Mouse (Mus musculus) heart, adult 2 months (tissue): ENCODE measurements around the gene Adcy7. TPM values are rescaled to one million over a fixed set of nuclear protein-coding genes. Genes with fewer than 3 reads are reported as not detected.

Experiments used
- DNase-seq, 2 experiments: peaks; one replicate each; pipeline ENCODE4 v3.0.0; 2021
- H3K27ac ChIP-seq: fragments of 200-600 bp; 2 replicates; pipeline ENCODE4 v1.8.1; 2022
- H3K27me3 ChIP-seq: fragments of 200-500 bp; 2 replicates; pipeline ENCODE4 v1.6.1; 2012; ENCODE audit warnings: mild to moderate bottlenecking, low read length, inconsistent platforms, mixed read lengths; ENCODE audit not compliant: control insufficient read depth, insufficient read depth
- H3K36me3 ChIP-seq: fragments of 200-500 bp; 2 replicates; pipeline ENCODE4 v1.6.1; 2012; ENCODE audit warnings: low read length, inconsistent platforms; ENCODE audit not compliant: control insufficient read depth, insufficient read depth
- H3K4me1 ChIP-seq: fragments of 200-500 bp; 2 replicates; pipeline ENCODE4 v1.6.1; 2011; ENCODE audit warnings: low read length; ENCODE audit not compliant: control insufficient read depth, insufficient read depth
- H3K4me3 ChIP-seq: fragments of 200-600 bp; 2 replicates; pipeline ENCODE4 v1.8.1; 2022
- H3K79me2 ChIP-seq: fragments of 200-500 bp; replicated peaks from 2 replicates; pipeline ENCODE4 v1.6.1; 2012; ENCODE audit warnings: mild to moderate bottlenecking, inconsistent platforms, low read length, moderate library complexity, mixed read lengths; ENCODE audit not compliant: control insufficient read depth, insufficient read depth
- H3K9ac ChIP-seq: fragments of 200-500 bp; 2 replicates; pipeline ENCODE4 v1.6.1; 2012; ENCODE audit warnings: low read depth, mild to moderate bottlenecking, control low read depth, inconsistent platforms, low read length, mixed read lengths
- CTCF ChIP-seq: fragments of 200-600 bp; IDR thresholded peaks from 2 replicates; pipeline ENCODE4 v1.8.1; 2022; ENCODE audit warnings: antibody characterized with exemption, mild to moderate bottlenecking, moderate library complexity
- EP300 ChIP-seq: fragments of 200-500 bp; IDR thresholded peaks from 2 replicates; pipeline ENCODE4 v1.6.1; 2011; ENCODE audit warnings: low read depth, low read length, control low read depth; ENCODE audit not compliant: insufficient read depth
- POLR2A ChIP-seq: fragments of 200-500 bp; IDR thresholded peaks from 2 replicates; pipeline ENCODE4 v1.6.1; 2011; ENCODE audit warnings: mild to moderate bottlenecking, low read depth, low read length, control low read depth; ENCODE audit not compliant: insufficient read depth
- WGBS: fragments of 180-500 bp; shearing (Covaris S2); methylation state at CpG from one replicate; pipeline ENCODE4 v1.1.7; 2018; 5-methylcytosine and 5-hydroxymethylcytosine counted together
- intact Hi-C: fragments of 180-260 bp; cut with DNase I; formaldehyde crosslinking; loops from one replicate; pipeline ENCODE4 v1.15.1; 2025
- polyA plus RNA-seq: library from polyadenylated mRNA; depleted of rRNA; stranded (reverse); fragments of >200 nt; gene quantifications from 2 replicates; pipeline ENCODE4 v1.2.3, GENCODE M21; 2012
- total RNA-seq, 2 experiments: library from RNA; stranded (reverse); gene quantifications; 2 replicates each; pipeline ENCODE4 v1.2.3; 2021

Adcy7 gene
- total and polyA plus RNA-seq, 3 experiments, result 5.9 to 10.5 (median 7.6) TPM

DNA sequence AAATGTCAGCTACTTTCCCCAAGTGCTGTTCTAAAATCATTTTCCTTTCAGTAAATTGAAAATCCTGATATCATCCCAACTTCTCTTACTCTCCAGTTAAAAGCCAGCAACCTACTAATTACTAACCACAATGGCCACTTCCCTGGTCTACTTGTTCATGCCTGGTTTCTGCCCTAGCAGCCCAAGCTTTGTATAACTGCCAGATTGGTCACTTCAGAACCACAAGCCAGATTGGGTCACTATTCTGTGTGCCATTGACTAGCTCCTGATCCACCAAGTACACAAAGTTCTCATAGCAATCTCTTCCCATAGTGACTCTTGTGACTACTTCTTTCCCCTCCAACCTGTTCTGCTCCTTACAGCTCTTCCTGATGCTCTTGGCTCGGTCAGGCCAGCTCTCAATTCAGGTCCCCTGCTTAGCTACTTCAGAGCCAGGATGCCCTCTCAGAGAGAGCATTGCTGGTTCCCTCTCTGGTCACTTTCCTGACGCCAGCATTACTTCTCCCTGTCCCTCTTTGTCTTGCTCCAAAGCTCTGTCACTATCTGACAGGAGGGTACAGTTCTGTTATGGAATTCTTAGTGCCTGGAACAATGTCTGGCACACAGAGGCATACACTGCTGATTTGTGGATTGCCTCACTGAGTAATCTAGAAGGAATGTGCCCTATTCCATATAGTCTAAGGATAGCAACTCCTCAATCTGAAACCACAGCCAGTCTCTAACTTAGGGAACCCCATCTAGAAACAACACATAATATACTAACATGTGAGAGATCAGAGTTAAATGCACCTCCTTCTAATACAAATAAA is 67.9 kb downstream of the Adcy7 start:
- intact Hi-C loops, result loop anchor here (10.0 kb wide), 1 partner anchor 205 kb away; the partner anchor contains the start of gene Heatr3
- Histone ChIP-seq H3K36me3 (peaks cover 39% of the 10 kb centered on the region), H3K27me3 (no peaks in the 10 kb centered on the region), H3K27ac (no peak overlapping the region), H3K4me1 (peaks cover 2% of the 10 kb centered on the region; the same call in 1 of the 2 replicates), H3K4me3 (no peak overlapping the region), H3K79me2 (no peaks in the 10 kb centered on the region), H3K9ac (no peak overlapping the region)
- TF ChIP-seq POLR2A (no peak), CTCF (no peak), EP300 (no peak)
- 44% methylated on average over 2 of the region's 2 CpGs for WGBS
- no peak for DNase-seq

DNA sequence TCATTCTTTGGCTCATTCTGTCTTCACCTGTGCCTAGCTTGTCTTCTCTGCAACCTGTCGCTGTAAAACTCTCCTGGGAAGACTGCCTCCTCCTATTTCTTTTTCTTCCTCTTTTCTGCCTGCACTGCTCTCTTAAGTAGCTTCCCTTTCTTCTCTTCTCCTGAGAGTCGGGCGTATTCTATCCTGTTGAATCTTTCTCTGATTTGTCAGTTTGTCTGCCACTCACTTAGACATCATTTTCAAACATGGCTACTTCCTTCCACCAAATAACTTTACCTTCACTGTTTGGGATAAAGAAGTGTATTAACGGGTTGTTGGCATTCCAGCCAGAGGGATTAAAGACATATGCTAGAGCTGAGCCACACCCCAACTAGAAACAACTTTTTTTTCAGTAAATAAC is 69.8 kb downstream of the Adcy7 start:
- Histone ChIP-seq H3K4me3 (no peak overlapping the region), H3K36me3 (peaks cover 39% of the 10 kb centered on the region), H3K4me1 (peaks cover 2% of the 10 kb centered on the region; the same call in 1 of the 2 replicates), H3K27me3 (no peaks in the 10 kb centered on the region), H3K79me2 (no peaks in the 10 kb centered on the region), H3K9ac (no peak overlapping the region), H3K27ac (no peak overlapping the region)
- no peak for TF ChIP-seq CTCF
- no peak for TF ChIP-seq POLR2A
- no peak for DNase-seq
- intact Hi-C loops, result loop anchor here (10.0 kb wide), 1 partner anchor 207 kb away; the partner anchor contains the start of gene Heatr3
- 62% methylated on average over 4 of the region's 4 CpGs for WGBS

DNA sequence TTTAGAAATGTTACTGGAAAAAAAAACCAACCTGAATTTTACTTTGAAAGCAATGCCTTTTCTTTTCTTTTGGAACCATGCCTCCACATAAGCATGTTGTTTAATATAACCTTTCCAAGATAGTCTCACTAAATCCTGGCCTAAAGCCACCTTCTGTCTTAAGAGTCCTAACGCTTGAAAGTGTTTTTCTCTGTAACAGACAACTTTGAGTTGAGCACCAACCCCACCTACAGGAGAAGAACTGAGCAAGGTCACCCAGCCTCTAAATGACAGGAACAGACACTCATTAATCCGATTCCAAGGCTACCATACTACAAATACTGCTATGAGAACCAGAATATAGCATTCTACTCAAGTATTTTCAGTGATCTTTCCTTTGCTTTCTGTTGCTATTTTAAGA is 76.8 kb downstream of the Adcy7 start:
- TF ChIP-seq POLR2A (no peak), EP300 (no peak), CTCF (peak; percentile 43)
- no peak overlapping the region for H3K9ac ChIP-seq
- H3K4me1 ChIP-seq, result no peaks in the 10 kb centered on the region
- DNase-seq, result no peak
- no peaks in the 10 kb centered on the region for H3K79me2 ChIP-seq
- 31% methylated on average over 2 of the region's 2 CpGs for WGBS
- no peak overlapping the region for H3K4me3 ChIP-seq
- intact Hi-C loops, result loop anchor here (10.0 kb wide), 1 partner anchor 214 kb away; the partner anchor contains the start of gene Heatr3
- H3K36me3 ChIP-seq, result peaks cover 20% of the 10 kb centered on the region
- H3K27me3 ChIP-seq, result no peaks in the 10 kb centered on the region
- peak overlapping the region; percentile 34 for H3K27ac ChIP-seq

DNA sequence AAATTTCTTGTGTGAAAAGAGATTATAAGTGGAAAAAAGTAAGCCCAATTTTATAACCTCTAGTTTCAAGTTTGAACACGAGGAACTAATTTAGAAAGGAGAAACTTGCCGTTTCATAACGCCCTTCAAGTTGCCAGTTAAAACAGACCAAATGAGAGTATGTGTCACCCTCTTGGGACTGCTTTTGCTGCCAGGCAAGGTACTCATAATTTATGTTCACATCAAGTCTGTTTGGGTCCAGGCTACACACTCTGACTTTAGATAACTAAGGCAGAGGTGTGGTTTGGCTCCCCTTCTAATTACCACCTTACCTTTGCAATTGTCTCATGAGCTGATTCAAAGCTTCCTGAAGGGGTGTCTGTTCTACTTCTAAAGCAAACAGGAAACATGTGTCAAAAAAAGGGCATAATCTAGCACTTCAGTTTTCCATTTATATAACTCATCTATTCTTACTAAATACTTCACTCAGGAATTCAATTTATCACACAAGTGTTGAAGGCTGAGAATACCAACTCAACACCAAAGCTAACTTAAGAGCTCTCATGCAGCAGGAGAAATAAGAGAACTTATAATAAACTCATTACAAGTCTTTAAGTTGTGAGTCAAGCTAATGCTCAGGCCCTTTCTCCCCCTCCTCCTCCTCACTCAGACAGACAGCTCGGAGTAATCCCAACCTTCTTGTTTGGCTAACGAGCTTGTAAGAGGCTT is 85.2 kb downstream of the Adcy7 start:
- Histone ChIP-seq H3K79me2 (peaks cover 2% of the 10 kb centered on the region; the same call in 1 of the 2 replicates), H3K9ac (no peak overlapping the region), H3K27me3 (no peaks in the 10 kb centered on the region), H3K4me1 (peaks cover 4% of the 10 kb centered on the region), H3K27ac (no peak overlapping the region), H3K4me3 (no peak overlapping the region), H3K36me3 (peaks cover 19% of the 10 kb centered on the region)
- intact Hi-C loops, result no loop called here
- TF ChIP-seq POLR2A (no peak), EP300 (no peak), CTCF (no peak)
- WGBS, result 66% methylated on average over 5 of the region's 5 CpGs
- DNase-seq, result no peak

DNA sequence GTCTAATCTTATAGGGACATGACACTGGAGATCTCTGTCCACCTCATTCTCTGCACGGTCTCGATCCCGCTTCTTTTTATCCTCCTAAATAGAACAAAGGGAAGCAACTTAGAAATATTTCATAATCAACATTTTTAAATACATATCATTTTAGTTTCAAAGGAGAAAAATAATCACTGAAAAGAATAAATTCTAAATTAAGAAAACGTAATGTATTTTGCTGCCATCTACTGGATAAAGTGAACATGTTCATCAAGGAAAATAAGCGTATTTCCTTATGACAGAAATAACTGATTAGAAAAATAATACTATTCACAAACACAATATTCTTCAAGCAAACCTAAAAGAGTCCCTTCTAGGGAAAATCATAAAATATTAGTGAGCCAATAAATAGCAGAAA is 85.7 kb downstream of the Adcy7 start:
- H3K9ac ChIP-seq, result no peak overlapping the region

DNA sequence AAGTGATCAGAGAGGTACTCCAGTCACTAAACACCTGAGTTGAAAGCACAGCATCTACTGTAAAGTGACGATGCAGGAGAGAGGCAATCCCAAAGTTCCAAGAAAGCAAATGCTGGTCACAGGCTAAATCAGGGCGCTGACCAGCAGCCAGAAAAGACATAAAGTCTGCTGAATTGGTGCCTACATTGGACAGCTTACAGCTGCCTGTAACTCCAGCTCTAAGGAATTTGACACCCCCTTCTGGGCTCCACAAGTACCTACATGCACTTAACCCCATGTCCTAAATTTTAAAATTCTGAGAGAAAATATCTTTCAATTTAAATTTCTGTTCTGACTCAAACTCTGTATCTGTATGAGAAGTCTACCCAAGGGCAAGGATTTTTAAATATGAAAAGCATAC is 87.8 kb downstream of the Adcy7 start:
- 50% methylated on average over 2 of the region's 2 CpGs for WGBS
- Histone ChIP-seq H3K27ac (no peak overlapping the region; the same call in 1 of the 2 replicates), H3K4me3 (peak overlapping the region; percentile 10), H3K9ac (no peak overlapping the region), H3K36me3 (peaks cover 18% of the 10 kb centered on the region), H3K79me2 (peaks cover 2% of the 10 kb centered on the region; the same call in 1 of the 2 replicates), H3K4me1 (peaks cover 7% of the 10 kb centered on the region), H3K27me3 (no peaks in the 10 kb centered on the region)
- TF ChIP-seq EP300, result no peak
- peak; percentile 55 for TF ChIP-seq CTCF
- intact Hi-C loops, result loop anchor here (2.0 to 10.0 kb wide), 5 partner anchors 87 to 245 kb away; partner anchors contain the start of genes Adcy7, Cnep1r1 and Nkd1
- no peak for DNase-seq

More for the DNA sequence above, 85.7 kb downstream of the Adcy7 start:
- Histone ChIP-seq H3K79me2 (peaks cover 2% of the 10 kb centered on the region; the same call in 1 of the 2 replicates), H3K4me3 (no peak overlapping the region), H3K27me3 (no peaks in the 10 kb centered on the region), H3K27ac (no peak overlapping the region), H3K4me1 (peaks cover 6% of the 10 kb centered on the region), H3K36me3 (peaks cover 18% of the 10 kb centered on the region)
- 70% methylated on average over 5 of the region's 5 CpGs for WGBS
- intact Hi-C loops, result loop anchor here (2.0 kb wide), 1 partner anchor 85 kb away; the partner anchor contains the start of gene Adcy7
- no peak for DNase-seq
- TF ChIP-seq EP300, result no peak
- no peak for TF ChIP-seq POLR2A
- peak; percentile 74 for TF ChIP-seq CTCF
